Mouse (Mus musculus) mesoderm, embryonic 11.5 days (tissue): ENCODE data around the gene Sp3.
A peak's percentile ranks its signal among the peaks of the same experiment; 100 is the strongest.
"Not testable (repeated sequence)": the region's sequence is repeated elsewhere in the genome, so short reads cannot be mapped to it uniquely, and the experiment has no call there.

Experiments
- DNase-seq: peaks from one replicate; pipeline ENCODE4 v3.0.0-alpha.2; 2012; ENCODE audit warnings: low read depth, low spot score

Gene Sp3

DNA sequence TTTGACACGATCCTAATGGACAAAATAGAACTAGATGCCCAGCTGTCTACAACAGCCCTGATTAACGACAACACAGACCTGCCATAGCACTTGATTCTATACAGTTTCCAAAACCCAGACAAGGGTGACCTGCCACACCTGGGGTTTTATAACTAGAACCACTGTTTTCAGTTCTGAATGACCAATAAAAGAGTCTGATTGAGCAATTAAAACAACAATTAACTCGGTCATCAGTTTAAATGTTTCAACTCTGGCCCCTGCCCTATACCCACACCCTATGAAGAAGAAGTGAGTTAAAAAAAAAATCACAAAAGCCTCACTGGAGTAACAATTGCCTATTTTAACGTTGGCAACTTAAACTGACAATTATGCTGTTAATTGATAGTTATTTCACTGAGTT lies 64.1 kb downstream of the Sp3 start:
- no peak for DNase-seq

DNA sequence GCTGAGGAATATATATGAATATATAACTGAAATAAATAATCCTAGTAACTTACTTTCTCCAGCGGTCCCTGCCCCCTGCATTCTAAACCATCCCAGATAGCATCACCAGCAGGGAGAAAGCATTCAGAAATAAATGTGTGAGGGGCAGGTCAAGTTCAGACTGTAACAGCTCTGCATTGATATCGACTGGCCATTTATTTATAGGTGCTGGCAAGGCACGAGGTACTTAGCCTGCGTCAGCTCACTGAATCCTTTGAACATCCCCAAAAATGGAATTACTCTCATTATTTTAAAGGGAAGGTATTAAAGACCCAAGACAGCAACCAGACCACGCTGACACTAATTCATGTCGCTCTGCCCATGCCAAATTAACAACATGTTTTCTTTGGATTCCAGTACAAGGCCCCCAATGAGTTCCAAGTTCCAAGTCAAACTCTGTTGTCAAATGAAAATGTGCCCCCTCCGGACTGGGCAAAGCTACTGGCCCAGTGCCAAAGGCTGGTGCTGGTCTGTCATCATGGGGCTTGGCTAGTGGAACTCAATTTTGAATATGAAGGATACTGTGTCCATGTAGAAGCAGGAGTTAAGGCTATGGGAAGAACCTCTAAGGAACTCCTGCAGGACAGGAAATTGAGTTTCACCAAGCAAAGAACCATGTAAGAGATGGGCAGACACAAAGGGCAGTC lies 64.9 kb downstream of the Sp3 start:
- no peak for DNase-seq

DNA sequence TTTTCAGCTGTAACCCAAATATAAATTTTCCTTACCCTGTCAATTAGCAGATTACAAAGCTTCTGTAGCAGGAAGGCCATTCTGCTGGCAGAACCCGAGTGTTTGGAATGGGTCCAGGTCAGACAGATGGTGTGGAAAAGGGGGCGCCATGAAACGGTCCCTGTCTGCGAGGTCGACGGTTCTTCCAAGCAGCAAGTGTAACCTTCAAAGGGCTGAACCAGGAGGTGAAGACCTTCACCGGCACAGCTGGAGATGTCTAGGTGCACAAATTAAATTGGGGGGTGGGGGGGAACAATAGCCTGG lies 66.8 kb downstream of the Sp3 start:
- DNase-seq: no peak

DNA sequence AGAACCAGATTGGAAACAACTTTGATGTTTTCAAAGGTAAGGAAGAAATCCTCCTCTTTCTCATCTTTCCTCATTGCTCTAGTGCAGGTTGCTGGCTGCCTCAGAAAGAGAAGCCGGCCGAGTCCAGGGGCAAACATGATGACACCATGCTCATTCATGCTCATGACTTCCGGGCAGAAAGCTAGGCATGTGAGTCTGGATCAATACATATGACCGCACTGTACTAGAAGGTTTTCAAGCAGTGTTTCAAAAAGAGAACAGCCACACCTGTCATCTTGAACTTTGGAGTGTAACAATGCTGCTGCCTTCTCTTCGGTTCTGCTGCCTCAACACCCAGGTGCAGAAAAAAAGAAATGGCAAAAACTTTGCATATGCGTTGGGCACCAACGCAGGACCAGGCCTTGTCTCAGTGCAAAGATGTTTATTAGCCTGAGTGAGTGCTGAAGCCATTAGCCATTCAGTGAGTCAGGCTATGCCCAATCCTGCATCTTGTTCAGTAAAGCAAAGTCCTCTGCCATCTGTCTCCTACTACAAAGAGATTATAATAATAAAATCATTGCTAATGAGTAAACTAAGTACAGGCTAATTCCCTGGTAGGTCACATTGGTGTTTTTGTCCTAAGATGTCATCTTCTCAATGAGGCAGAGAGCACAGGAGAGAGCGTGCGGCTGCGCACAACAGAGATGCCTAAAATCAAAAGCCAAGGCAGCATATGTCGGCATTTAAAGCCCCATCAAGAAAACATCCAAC lies 67.4 kb downstream of the Sp3 start:
- DNase-seq: no peak

DNA sequence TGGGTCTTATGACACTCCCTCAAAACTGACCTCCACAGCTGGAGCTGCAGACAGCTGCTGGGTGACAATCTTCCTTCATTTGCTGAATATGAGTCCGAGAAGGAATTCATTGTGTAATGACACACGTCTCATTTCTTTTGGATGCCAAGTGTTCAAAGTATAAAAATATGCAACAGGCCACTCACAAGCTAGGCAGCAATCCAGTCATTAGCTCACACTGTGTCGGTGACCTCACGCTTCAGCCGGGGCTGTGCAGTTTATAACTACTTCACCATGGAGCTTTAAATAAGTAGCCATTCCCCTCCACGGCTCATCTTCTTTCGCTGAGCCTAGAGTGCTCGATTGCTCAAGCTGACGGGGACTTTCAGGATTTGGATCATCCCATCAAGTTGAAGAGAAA lies 68.7 kb downstream of the Sp3 start:
- DNase-seq: no peak

DNA sequence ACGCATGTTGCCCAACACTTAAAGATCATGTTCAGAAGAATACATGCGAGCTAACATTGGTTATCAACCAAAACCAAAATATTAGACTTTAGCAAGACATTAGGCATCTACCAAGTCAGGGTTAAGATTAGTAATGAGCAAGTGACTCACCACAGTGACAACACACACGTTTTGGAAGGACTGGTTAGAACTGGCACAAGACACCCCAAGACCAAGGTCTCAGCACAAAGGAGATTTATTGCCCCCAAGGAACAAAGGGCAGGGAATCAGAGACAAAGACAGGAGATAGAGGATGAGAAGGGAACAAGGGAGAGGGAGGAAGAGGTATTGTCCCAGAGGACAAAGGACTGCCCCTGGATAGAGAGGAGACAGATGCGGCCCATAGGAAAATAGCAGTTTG lies 71.2 kb downstream of the Sp3 start:
- DNase-seq: no peak

DNA sequence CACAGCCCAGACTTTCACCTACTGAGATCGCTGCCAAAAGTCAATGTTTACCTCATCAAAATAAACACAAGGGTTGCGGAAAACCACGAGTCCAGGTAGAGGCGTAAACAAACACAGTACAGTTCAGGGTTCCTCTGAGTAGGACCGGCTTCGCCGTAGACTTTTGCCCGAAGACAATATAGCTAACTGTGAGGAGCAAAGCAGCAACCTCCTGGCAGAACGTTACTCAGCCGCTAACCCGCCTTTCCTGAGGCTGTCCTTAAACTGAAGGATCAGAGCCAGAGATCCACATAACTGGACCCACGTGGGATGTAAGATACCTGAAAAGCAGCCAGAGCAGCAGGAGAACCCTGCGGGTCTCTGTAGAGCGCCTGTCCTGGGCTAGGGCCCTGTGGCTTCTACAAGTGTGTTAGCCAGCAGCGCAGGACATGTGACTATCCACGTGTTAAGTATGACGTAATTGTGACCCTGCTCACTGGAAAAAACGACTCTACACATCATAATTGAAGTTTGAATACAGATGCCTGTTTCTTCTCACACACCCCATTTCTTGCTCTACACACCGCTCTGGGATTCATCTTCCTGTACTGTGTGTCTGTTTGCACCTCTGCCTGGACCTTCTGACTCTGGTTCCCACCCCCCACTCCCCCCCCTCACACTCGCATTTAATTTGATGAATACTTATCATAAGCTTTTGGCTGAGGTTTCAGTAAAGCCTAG lies 71.9 kb downstream of the Sp3 start:
- DNase-seq: no peak

DNA sequence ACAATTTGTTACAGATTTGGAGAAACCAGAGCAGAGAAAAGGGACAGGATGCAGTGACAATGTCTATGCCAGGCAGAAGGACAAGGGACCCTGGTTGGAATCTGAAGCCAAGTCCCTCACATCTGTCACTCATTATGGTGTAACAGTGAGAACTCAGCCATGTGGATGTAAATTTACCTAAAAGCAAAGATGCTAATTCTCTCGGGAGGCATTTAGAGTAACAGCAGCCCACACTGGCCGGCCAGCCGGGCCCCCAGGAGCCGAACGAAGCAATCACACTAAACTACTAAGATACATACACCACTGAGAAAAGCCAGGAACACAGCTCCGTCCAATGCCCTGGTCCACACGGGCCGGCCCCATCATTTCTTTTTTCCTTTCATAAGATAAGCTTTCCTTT lies 73.5 kb downstream of the Sp3 start:
- DNase-seq: peak; percentile 44

DNA sequence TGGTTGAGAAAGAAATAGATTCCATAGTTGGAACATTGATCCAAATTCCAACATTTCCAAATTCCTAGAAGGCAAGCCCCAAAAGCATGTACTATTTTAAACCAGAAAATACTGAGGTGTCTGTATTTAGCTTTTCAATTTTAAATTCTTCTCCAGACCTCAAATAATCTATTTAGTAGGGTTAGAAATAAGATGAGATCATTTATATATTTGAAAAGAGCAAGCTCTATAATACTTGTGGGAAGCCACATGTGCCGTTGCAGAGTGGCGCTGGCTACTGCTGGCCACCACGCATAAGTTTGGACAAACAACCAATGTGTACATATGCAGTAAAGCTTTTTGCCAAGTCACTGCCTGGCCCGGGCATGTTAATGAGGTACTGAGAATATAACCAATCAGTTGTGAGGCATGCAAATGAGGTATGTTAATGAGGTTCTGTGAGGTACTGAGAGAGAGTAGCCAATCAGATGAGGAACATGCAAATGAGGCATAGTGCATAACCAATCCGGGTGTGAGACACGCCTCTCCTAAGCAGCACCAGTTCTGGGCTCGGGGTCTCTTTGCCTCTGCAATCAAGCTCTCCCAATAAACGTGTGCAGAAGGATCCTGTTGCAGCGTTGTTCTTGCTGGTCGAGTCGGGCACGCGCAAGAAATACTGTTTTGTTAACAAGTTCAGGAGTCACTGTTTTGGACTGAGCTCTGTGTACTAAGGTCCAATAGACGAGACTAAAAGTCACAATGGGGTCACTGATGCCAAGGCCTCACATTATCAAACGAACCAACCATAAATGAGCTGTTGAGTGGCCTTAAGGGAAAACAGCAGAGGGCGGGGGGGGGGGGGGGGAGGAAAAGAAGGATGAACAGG lies 77.2 kb downstream of the Sp3 start:
- not testable (repeated sequence) for DNase-seq

DNA sequence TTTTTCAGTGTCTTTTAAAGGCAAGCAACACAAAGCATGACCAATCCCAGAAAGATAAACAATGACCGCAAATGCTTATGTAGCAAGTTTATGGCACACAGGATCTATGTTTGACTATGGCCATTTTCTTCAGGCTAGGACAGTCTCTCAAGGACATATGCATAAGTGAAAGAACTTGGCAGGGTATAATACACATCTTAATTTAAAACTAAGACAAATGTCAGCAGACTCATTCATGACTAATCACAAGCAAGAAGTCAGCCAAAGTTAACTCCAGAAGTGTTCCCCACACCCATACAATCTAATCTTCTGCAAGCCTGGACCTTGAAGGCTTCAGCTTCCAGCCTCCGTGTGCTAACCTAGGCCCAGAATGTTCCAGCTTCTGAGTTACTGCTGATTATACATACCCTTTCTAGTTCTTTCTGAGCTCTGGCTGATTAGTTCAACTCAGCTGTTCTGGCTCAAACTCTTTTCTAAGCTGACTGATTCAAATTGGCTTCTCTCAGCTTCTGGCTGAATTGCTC lies 81.4 kb downstream of the Sp3 start:
- no peak for DNase-seq

DNA sequence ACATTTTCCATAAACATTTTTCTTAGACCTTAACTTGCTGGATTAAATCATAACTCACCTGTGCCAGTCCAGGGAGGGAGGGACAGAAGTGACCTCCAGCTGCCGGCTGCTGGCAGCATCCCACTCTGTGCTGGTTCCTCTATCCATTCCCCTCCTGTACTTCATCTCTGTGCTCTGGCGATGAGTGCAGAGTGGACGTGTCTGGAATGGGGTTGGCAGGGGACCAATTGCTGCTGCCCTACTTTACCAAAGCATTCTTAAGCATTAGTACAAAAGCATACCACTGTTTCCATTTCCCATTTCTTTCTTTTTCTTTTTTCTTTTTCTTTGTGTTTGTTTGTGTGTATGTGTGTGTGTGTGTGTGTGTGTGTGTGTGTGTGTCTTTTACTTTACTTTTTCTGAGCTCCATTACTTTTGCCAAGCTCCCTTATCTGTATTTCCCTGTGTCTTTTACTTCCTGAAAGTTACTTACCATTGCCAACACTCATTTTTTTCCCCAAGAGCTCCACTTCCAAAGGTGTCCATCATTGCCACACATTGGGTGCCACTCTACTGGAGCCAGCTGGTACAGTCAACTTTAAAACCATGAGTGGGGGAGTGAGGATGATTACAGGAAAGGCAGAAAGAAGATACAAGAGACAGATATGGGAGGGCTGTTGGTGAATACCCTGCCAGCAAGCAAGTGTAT lies 82.0 kb downstream of the Sp3 start:
- no peak for DNase-seq

DNA sequence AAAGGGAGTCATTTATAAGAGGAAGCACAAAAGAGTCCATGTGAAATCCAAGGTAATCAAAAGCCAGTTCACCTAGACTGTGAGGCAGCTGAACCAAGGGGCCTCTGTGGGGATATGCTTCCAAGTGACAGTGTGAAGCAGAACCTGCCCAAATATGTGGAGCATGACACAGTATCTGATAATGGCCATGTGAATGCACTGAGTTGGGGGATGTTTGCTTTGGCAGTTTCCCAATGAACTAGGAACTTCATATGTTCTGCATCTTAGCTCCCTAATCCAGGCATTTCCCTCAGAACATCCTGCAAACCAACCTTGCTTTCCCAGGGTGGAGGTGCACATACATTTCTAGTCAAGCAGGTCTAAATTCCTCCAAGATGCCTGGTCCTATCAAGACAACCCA lies 90.4 kb downstream of the Sp3 start:
- DNase-seq: no peak
